Mouse (Mus musculus): ENCODE measurements around the gene Alk.

DNA sequence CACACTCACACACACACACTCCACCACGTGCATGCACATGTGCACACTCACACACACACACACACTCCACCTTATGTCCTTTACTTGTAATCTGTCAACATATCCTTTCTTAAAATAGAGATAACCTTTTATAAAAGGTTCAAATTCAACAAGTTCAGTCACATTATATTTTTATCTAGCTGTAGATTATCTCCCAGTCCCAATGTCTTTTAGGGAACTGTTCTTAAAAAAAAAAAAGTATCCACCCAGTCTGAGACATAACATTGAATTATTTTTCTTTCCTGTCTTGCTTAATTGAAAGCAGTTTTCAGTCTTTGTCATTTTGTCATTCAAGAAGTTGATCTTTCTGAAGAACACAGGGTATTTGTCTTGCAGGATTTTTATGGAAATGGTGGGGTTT is 48.4 kb upstream of the Alk start:
- no peak for TF ChIP-seq EP300 (optimal IDR thresholded peaks at IDR 0.05)
- TF ChIP-seq CTCF (IDR thresholded peaks at IDR 0.05; ENCODE audit: low read depth) = no peak
